Mouse (Mus musculus): ENCODE results near the gene Axl. TPM values are rescaled to one million over a fixed set of nuclear protein-coding genes. Genes with fewer than 3 reads are reported as not detected.

Axl gene
- polyA plus RNA-seq, 1 experiment from 2014 or later = 13.5 TPM

GRCm38 (mm10) chr7:25711731-25712197 is 76.7 kb downstream of the Axl start:
- Histone ChIP-seq H3K4me2 (ENCODE audit: low read depth, low read length) (no peak overlapping the region), H3K27ac (ENCODE audit: low read depth, low read length) (no peak overlapping the region), H3K9ac (replicated peaks; ENCODE audit: low read depth, low read length) (no peak overlapping the region), H3K36me3 (ENCODE audit: control insufficient read depth, insufficient read depth, low read length) (peaks cover 27% of the 10 kb centered on the region; the same call in 1 of the 2 replicates), H3K4me3 (ENCODE audit: low read depth, low read length) (no peak overlapping the region), H3K9me3 (ENCODE audit: control insufficient read depth, low read length) (no peaks in the 10 kb centered on the region), H3K4me1 (ENCODE audit: control insufficient read depth, insufficient read depth, low read length) (peaks cover 15% of the 10 kb centered on the region; the same call in 1 of the 2 replicates), H3K27me3 (ENCODE audit: control insufficient read depth, insufficient read depth, low read length) (no peaks in the 10 kb centered on the region)
- 0 out of 2 replicates have a peak, but pooled peaks have one; percentile 4 for ATAC-seq (ENCODE audit: low read depth)
- WGBS = 23% methylated on average over 7 of the region's 7 CpGs

GRCm38 (mm10) chr7:25711165-25711564 is 77.3 kb downstream of the Axl start:
- H3K9me3 ChIP-seq (ENCODE audit: control insufficient read depth, low read length) = no peaks in the 10 kb centered on the region
- no peak for ATAC-seq (ENCODE audit: low read depth)
- no peak overlapping the region for H3K4me2 ChIP-seq (ENCODE audit: low read depth, low read length)
- no peak overlapping the region for H3K27ac ChIP-seq (ENCODE audit: low read depth, low read length)
- peaks cover 27% of the 10 kb centered on the region; the same call in 1 of the 2 replicates for H3K36me3 ChIP-seq (ENCODE audit: control insufficient read depth, insufficient read depth, low read length)
- H3K27me3 ChIP-seq (ENCODE audit: control insufficient read depth, insufficient read depth, low read length) = no peaks in the 10 kb centered on the region
- H3K9ac ChIP-seq (replicated peaks; ENCODE audit: low read depth, low read length) = no peak overlapping the region
- 66% methylated on average over 5 of the region's 5 CpGs for WGBS
- H3K4me1 ChIP-seq (ENCODE audit: control insufficient read depth, insufficient read depth, low read length) = peaks cover 15% of the 10 kb centered on the region; the same call in 1 of the 2 replicates
- no peak overlapping the region for H3K4me3 ChIP-seq (ENCODE audit: low read depth, low read length)

DNA sequence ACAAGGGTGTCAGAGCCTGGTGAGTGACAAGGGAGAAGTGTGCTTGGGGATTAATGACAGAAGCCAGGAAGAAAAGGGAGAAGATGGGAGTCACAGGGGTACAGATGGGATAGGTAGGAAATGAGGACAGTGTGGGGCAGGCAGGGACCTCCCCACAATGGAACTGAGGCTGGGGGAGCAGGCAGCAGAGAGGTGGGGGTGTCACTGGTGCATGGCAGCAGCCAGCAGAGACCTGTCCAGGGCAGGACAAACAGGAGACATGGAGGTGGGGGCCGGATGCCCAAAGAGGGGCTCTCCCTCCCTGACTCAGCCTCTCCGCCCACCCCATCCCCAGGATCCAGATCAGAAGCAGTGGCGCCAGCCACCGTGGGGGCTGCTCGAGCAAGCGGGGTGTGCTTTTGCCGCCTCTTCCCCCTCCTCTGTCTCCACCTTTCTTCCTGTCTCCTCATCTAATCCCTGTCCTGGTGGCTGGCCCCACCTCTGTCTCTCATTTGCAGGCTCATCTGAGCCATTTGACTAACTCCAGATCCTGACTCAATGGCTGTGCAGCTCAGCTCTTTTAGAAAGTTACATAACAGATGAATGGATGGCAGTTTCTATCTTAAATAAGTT is 77.9 kb downstream of the Axl start:
- H3K9me3 ChIP-seq (ENCODE audit: control insufficient read depth, low read length) = no peaks in the 10 kb centered on the region
- H3K9ac ChIP-seq (replicated peaks; ENCODE audit: low read depth, low read length) = peak overlapping the region; percentile 25; the same call in 1 of the 2 replicates
- ATAC-seq (ENCODE audit: low read depth) = peak; percentile 49
- peaks cover 26% of the 10 kb centered on the region; the same call in 1 of the 2 replicates for H3K36me3 ChIP-seq (ENCODE audit: control insufficient read depth, insufficient read depth, low read length)
- WGBS = 19% methylated on average over 6 of the region's 7 CpGs
- peak overlapping the region; percentile 28; the same call in 1 of the 2 replicates for H3K27ac ChIP-seq (ENCODE audit: low read depth, low read length)
- no peak overlapping the region for H3K4me3 ChIP-seq (ENCODE audit: low read depth, low read length)
- peaks cover 15% of the 10 kb centered on the region; the same call in 1 of the 2 replicates for H3K4me1 ChIP-seq (ENCODE audit: control insufficient read depth, insufficient read depth, low read length)
- no peak overlapping the region for H3K4me2 ChIP-seq (ENCODE audit: low read depth, low read length)
- H3K27me3 ChIP-seq (ENCODE audit: control insufficient read depth, insufficient read depth, low read length) = no peaks in the 10 kb centered on the region

GRCm38 (mm10) chr7:25709961-25710360 is 78.5 kb downstream of the Axl start:
- Histone ChIP-seq H3K36me3 (ENCODE audit: control insufficient read depth, insufficient read depth, low read length) (peaks cover 20% of the 10 kb centered on the region; the same call in 1 of the 2 replicates), H3K9ac (replicated peaks; ENCODE audit: low read depth, low read length) (peak overlapping the region; percentile 25; the same call in 1 of the 2 replicates), H3K9me3 (ENCODE audit: control insufficient read depth, low read length) (no peaks in the 10 kb centered on the region), H3K4me3 (ENCODE audit: low read depth, low read length) (no peak overlapping the region), H3K4me2 (ENCODE audit: low read depth, low read length) (no peak overlapping the region), H3K27me3 (ENCODE audit: control insufficient read depth, insufficient read depth, low read length) (no peaks in the 10 kb centered on the region), H3K4me1 (ENCODE audit: control insufficient read depth, insufficient read depth, low read length) (peaks cover 15% of the 10 kb centered on the region; the same call in 1 of the 2 replicates), H3K27ac (ENCODE audit: low read depth, low read length) (no peak overlapping the region)
- ATAC-seq (ENCODE audit: low read depth) = no peak
- WGBS = 17% methylated on average over 12 of the region's 12 CpGs

DNA sequence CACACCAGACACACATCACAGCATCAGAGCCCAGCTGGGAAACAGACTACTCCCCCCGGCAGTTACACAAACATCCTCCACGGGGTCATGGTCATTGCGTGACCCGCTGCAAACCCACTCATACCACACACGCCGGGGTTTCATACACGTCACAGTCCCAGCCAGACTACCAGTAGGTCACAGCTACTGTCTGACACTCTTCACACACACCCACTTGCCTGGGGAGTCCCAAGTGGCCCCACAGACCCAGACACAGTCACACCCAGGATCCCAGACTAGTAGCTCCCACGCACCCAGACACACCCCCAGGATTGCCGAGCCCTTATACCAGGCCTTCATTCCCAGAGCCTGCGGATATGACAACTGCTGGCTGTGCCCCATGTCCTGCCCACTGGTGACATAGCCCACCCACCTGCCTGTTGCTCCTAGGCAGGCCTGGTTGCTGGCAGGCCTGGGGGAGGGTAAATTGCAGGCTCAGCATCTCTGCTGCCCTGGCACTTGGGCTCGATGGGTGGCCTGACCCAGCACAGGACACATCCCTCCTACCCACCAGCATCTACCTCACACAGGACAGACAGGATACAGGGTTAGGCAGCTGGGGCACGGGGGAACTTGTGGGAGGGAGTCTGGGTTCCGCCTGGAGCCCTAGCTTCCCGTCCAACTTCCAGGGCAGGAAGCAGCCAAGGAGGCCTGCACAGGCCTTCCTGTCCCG is 80.8 kb downstream of the Axl start:
- Histone ChIP-seq H3K4me3 (ENCODE audit: low read depth, low read length) (no peak overlapping the region), H3K4me1 (ENCODE audit: control insufficient read depth, insufficient read depth, low read length) (peaks cover 15% of the 10 kb centered on the region; the same call in 1 of the 2 replicates), H3K27me3 (ENCODE audit: control insufficient read depth, insufficient read depth, low read length) (no peaks in the 10 kb centered on the region), H3K36me3 (ENCODE audit: control insufficient read depth, insufficient read depth, low read length) (peaks cover under 1% of the 10 kb centered on the region; the same call in 1 of the 2 replicates), H3K27ac (ENCODE audit: low read depth, low read length) (no peak overlapping the region), H3K9ac (replicated peaks; ENCODE audit: low read depth, low read length) (no peak overlapping the region), H3K9me3 (ENCODE audit: control insufficient read depth, low read length) (no peaks in the 10 kb centered on the region), H3K4me2 (ENCODE audit: low read depth, low read length) (no peak overlapping the region)
- WGBS = 67% methylated on average over 14 of the region's 15 CpGs
- ATAC-seq (ENCODE audit: low read depth) = no peak

Small RNA genes within 50 kb of the gene (microRNA-seq; reads per million reads assigned to microRNA genes)
- not detected for gene Gm24865

Other genes with a start within 250 kb of the Axl start
- gene Ceacam2, start 248.8 kb downstream of the Axl start, polyA plus RNA-seq (2014; fragmentation: Nextera tagmentation; extraction: Ambion mirVana) = 0.24 and 0.36 TPM in 2 replicates
- not detected in 2 replicates for gene Erich4, start 172.8 kb downstream of the Axl start, polyA plus RNA-seq (2014; fragmentation: Nextera tagmentation; extraction: Ambion mirVana)
- gene Dmac2, start 169.3 kb downstream of the Axl start, polyA plus RNA-seq (2014; fragmentation: Nextera tagmentation; extraction: Ambion mirVana) = 44.5 and 48.7 TPM in 2 replicates
- 0.19 and 2.1 TPM in 2 replicates for gene B3gnt8, start 162.1 kb downstream of the Axl start, polyA plus RNA-seq (2014; fragmentation: Nextera tagmentation; extraction: Ambion mirVana)
- gene Bckdha, start 129.7 kb downstream of the Axl start, polyA plus RNA-seq (2014; fragmentation: Nextera tagmentation; extraction: Ambion mirVana) = 37.6 and 39.2 TPM in 2 replicates
- gene Exosc5, start 129.5 kb downstream of the Axl start, polyA plus RNA-seq (2014; fragmentation: Nextera tagmentation; extraction: Ambion mirVana) = 38.1 and 40.2 TPM in 2 replicates
- 39.7 and 66.3 TPM in 2 replicates for gene Tmem91, start 113.5 kb downstream of the Axl start, polyA plus RNA-seq (2014; fragmentation: Nextera tagmentation; extraction: Ambion mirVana)
- gene B9d2, start 107.9 kb downstream of the Axl start, polyA plus RNA-seq (2014; fragmentation: Nextera tagmentation; extraction: Ambion mirVana) = 37.1 and 38.3 TPM in 2 replicates
- 0.42 and 1.1 TPM in 2 replicates for gene Tgfb1, start 101.7 kb downstream of the Axl start, polyA plus RNA-seq (2014; fragmentation: Nextera tagmentation; extraction: Ambion mirVana)
- gene Ccdc97, start 69.6 kb downstream of the Axl start, polyA plus RNA-seq (2014; fragmentation: Nextera tagmentation; extraction: Ambion mirVana) = 39.5 and 42.4 TPM in 2 replicates
- 52.9 and 53.0 TPM in 2 replicates for gene Hnrnpul1, start 33.9 kb downstream of the Axl start, polyA plus RNA-seq (2014; fragmentation: Nextera tagmentation; extraction: Ambion mirVana)
- gene Cyp2s1, start 28.2 kb upstream of the Axl start, polyA plus RNA-seq (2014; fragmentation: Nextera tagmentation; extraction: Ambion mirVana) = 1.7 and 2.3 TPM in 2 replicates
- not detected in 2 replicates for gene Cyp2b10, start 108.9 kb upstream of the Axl start, polyA plus RNA-seq (2014; fragmentation: Nextera tagmentation; extraction: Ambion mirVana)